Mouse (Mus musculus) fat pad, adult 2 months (tissue): Measurements from ENCODE around the gene Cdc42ep2.
A peak's percentile ranks its signal among the peaks of the same experiment; 100 is the strongest.
"Not testable (repeated sequence)": the region's sequence is repeated elsewhere in the genome, so short reads cannot be mapped to it uniquely, and the experiment has no call there.

ENCODE experiments used
- DNase-seq: peaks from one replicate; pipeline ENCODE4 v3.0.0-alpha.2; 2011; ENCODE audit warnings: low read depth, low spot score; ENCODE audit errors: extremely low read depth

Gene Cdc42ep2

GRCm38 (mm10) chr19:5913007-5913719 lies 11.5 kb downstream of the Cdc42ep2 start, which contains the start of gene Dpf2:
Dpf2 (minus strand) TSS chr19:5913010.
- no peak for DNase-seq

- peak; percentile 66 for DNase-seq
These were observed 12.3 kb downstream of the Cdc42ep2 start for GRCm38 (mm10) chr19:5912103-5913006.

- no peak for DNase-seq
These were observed 13.1 kb downstream of the Cdc42ep2 start for GRCm38 (mm10) chr19:5911430-5912102.

GRCm38 (mm10) chr19:5910221-5910620 lies 14.4 kb downstream of the Cdc42ep2 start:
- DNase-seq: no peak

GRCm38 (mm10) chr19:5907275-5907674 lies 17.3 kb downstream of the Cdc42ep2 start:
- DNase-seq: peak; percentile 80

- no peak for DNase-seq
These were observed 30.5 kb downstream of the Cdc42ep2 start, which contains the start of gene Tigd3 for GRCm38 (mm10) chr19:5894002-5894678. Tigd3 (minus strand) TSS chr19:5894149.

GRCm38 (mm10) chr19:5893282-5894001 lies 31.2 kb downstream of the Cdc42ep2 start:
- no peak for DNase-seq

- DNase-seq: no peak
These were observed 31.9 kb downstream of the Cdc42ep2 start for GRCm38 (mm10) chr19:5892735-5893134.

GRCm38 (mm10) chr19:5892262-5892661 lies 32.4 kb downstream of the Cdc42ep2 start:
- DNase-seq: no peak

- no peak for DNase-seq
These were observed 32.9 kb downstream of the Cdc42ep2 start for GRCm38 (mm10) chr19:5891521-5892258.

GRCm38 (mm10) chr19:5889211-5889610 lies 35.4 kb downstream of the Cdc42ep2 start:
- no peak for DNase-seq

GRCm38 (mm10) chr19:5887234-5887815 lies 37.3 kb downstream of the Cdc42ep2 start:
- DNase-seq: no peak

GRCm38 (mm10) chr19:5885838-5886237 lies 38.8 kb downstream of the Cdc42ep2 start:
- DNase-seq: no peak

- DNase-seq: no peak
These were observed 40.7 kb downstream of the Cdc42ep2 start for GRCm38 (mm10) chr19:5883935-5884334.

- DNase-seq: not testable (repeated sequence)
These were observed 42.5 kb downstream of the Cdc42ep2 start for GRCm38 (mm10) chr19:5882079-5882478.

- no peak for DNase-seq
These were observed 43.5 kb downstream of the Cdc42ep2 start for GRCm38 (mm10) chr19:5881155-5881554.

- no peak for DNase-seq
These were observed 44.9 kb downstream of the Cdc42ep2 start for GRCm38 (mm10) chr19:5879735-5880134.

- no peak for DNase-seq
These were observed 45.7 kb downstream of the Cdc42ep2 start for GRCm38 (mm10) chr19:5878916-5879315.

- no peak for DNase-seq
These were observed 46.3 kb downstream of the Cdc42ep2 start for GRCm38 (mm10) chr19:5878362-5878722.
